Mouse (Mus musculus): Measurements from ENCODE around the gene Rybp. TPM values are rescaled to one million over a fixed set of nuclear protein-coding genes. Genes with fewer than 3 reads are reported as not detected.

Gene Rybp
- polyA plus RNA-seq, 1 experiment = 0.28 TPM

- H3K4me1 ChIP-seq (ENCODE audit: control insufficient read depth) = no peaks in the 10 kb centered on the region
- H3K27me3 ChIP-seq (ENCODE audit: control insufficient read depth) = peaks cover 2% of the 10 kb centered on the region; the same call in 1 of the 2 replicates
- TF ChIP-seq TAL1 (IDR thresholded peaks at IDR 0.05; ENCODE audit: low read length) (no peak), GATA1 (IDR thresholded peaks at IDR 0.05; ENCODE audit: low read length) (no peak)
- H3K9me3 ChIP-seq (ENCODE audit: control insufficient read depth, low read length) = no peaks in the 10 kb centered on the region
- no peaks in the 10 kb centered on the region for H3K36me3 ChIP-seq (ENCODE audit: control insufficient read depth)
- no peak overlapping the region for H3K4me3 ChIP-seq (replicated peaks)
Observed at GRCm38 (mm10) chr6:100297536-100297935, 10.3 kb upstream of the Rybp start.

- peaks cover 23% of the 10 kb centered on the region for H3K27me3 ChIP-seq (ENCODE audit: control insufficient read depth)
- TF ChIP-seq GATA1 (IDR thresholded peaks at IDR 0.05; ENCODE audit: low read length) = no peak
- no peak for TF ChIP-seq TAL1 (IDR thresholded peaks at IDR 0.05; ENCODE audit: low read length)
Observed at GRCm38 (mm10) chr6:100292411-100292810, 5.1 kb upstream of the Rybp start.

GRCm38 (mm10) chr6:100289058-100289457, 1.8 kb upstream of the Rybp start:
- peaks cover 28% of the 10 kb centered on the region for H3K4me1 ChIP-seq (ENCODE audit: control insufficient read depth)
- H3K4me3 ChIP-seq (replicated peaks) = no peak overlapping the region
- peaks cover 23% of the 10 kb centered on the region for H3K27me3 ChIP-seq (ENCODE audit: control insufficient read depth)
- TF ChIP-seq TAL1 (IDR thresholded peaks at IDR 0.05; ENCODE audit: low read length) (no peak), GATA1 (IDR thresholded peaks at IDR 0.05; ENCODE audit: low read length) (no peak)
- no peaks in the 10 kb centered on the region; the same call in 1 of the 2 replicates for H3K36me3 ChIP-seq (ENCODE audit: control insufficient read depth)
- H3K9me3 ChIP-seq (ENCODE audit: control insufficient read depth, low read length) = no peaks in the 10 kb centered on the region

More at GRCm38 (mm10) chr6:100292411-100292810, 5.1 kb upstream of the Rybp start:
- H3K4me1 ChIP-seq (ENCODE audit: control insufficient read depth) = peaks cover 18% of the 10 kb centered on the region
- H3K4me3 ChIP-seq (replicated peaks) = no peak overlapping the region
- no peaks in the 10 kb centered on the region for H3K36me3 ChIP-seq (ENCODE audit: control insufficient read depth)
- H3K9me3 ChIP-seq (ENCODE audit: control insufficient read depth, low read length) = no peaks in the 10 kb centered on the region

DNA sequence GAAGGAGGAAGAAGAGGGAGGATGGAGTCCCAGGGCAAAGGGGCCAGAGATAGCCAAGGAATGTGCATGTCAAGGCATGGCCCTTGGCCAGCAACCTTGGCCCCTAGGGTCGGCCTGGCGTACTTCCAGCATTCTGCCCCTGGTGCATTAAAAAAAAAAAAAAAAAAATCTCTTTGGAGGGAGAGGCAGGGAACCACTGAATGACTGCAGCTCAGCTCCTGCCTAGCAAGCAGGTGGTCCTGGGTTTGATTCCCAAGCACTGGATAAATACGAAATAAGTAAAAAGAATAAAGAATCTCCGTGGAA, 1.4 kb upstream of the Rybp start:
- H3K4me3 ChIP-seq (replicated peaks) = peak overlapping the region; percentile 85

GRCm38 (mm10) chr6:100288016-100288729, 888 bp upstream of the Rybp start:
- Histone ChIP-seq H3K4me1 (ENCODE audit: control insufficient read depth) (peaks cover 30% of the 10 kb centered on the region), H3K36me3 (ENCODE audit: control insufficient read depth) (peaks cover 6% of the 10 kb centered on the region), H3K9me3 (ENCODE audit: control insufficient read depth, low read length) (no peaks in the 10 kb centered on the region), H3K27me3 (ENCODE audit: control insufficient read depth) (peaks cover 23% of the 10 kb centered on the region), H3K4me3 (replicated peaks) (peak overlapping the region; percentile 85)
- TF ChIP-seq TAL1 (IDR thresholded peaks at IDR 0.05; ENCODE audit: low read length) (no peak), GATA1 (IDR thresholded peaks at IDR 0.05; ENCODE audit: low read length) (peak; percentile 73)

More for the DNA sequence above, 1.4 kb upstream of the Rybp start:
- Histone ChIP-seq H3K27me3 (ENCODE audit: control insufficient read depth) (peaks cover 23% of the 10 kb centered on the region), H3K9me3 (ENCODE audit: control insufficient read depth, low read length) (no peaks in the 10 kb centered on the region), H3K36me3 (ENCODE audit: control insufficient read depth) (peaks cover 4% of the 10 kb centered on the region), H3K4me1 (ENCODE audit: control insufficient read depth) (peaks cover 30% of the 10 kb centered on the region)
- TF ChIP-seq GATA1 (IDR thresholded peaks at IDR 0.05; ENCODE audit: low read length) (no peak), TAL1 (IDR thresholded peaks at IDR 0.05; ENCODE audit: low read length) (no peak)

- H3K27me3 ChIP-seq (ENCODE audit: control insufficient read depth) = peaks cover 21% of the 10 kb centered on the region
- peaks cover 6% of the 10 kb centered on the region for H3K36me3 ChIP-seq (ENCODE audit: control insufficient read depth)
- TF ChIP-seq TAL1 (IDR thresholded peaks at IDR 0.05; ENCODE audit: low read length) = no peak
- TF ChIP-seq GATA1 (IDR thresholded peaks at IDR 0.05; ENCODE audit: low read length) = no peak
- peaks cover 30% of the 10 kb centered on the region for H3K4me1 ChIP-seq (ENCODE audit: control insufficient read depth)
- no peaks in the 10 kb centered on the region for H3K9me3 ChIP-seq (ENCODE audit: control insufficient read depth, low read length)
- peak overlapping the region; percentile 85 for H3K4me3 ChIP-seq (replicated peaks)
Observed at GRCm38 (mm10) chr6:100286573-100287333, 532 bp downstream of the Rybp start.

DNA sequence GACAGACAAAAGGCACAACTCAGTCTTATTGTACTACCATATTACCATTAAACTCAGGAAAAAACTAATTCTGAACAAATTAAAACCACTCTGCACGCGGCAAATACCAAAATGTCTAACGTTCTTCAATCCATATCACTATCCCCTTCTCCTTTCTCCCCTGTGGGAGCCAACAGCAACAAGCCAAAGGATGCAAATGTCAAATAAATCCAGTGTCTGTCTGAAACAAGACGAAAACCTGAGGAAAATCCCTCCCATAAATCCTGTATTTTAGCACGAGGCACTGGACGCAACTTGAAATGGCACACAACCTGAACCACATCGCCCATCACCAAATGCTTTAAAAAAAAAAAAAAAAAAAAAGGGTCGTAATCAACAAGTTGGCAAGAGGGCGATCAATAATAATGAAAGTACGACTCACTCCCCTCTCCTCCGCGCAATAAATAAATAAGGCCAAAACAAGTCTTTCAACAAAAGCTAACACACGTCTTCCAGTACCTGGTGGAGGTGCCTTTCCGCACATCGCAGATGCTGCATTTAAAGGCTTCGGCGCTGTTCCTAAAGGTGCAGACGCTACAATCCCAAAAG, 1.2 kb downstream of the Rybp start:
- peaks cover 6% of the 10 kb centered on the region for H3K36me3 ChIP-seq (ENCODE audit: control insufficient read depth)
- H3K9me3 ChIP-seq (ENCODE audit: control insufficient read depth, low read length) = no peaks in the 10 kb centered on the region
- peaks cover 20% of the 10 kb centered on the region for H3K27me3 ChIP-seq (ENCODE audit: control insufficient read depth)
- TF ChIP-seq GATA1 (IDR thresholded peaks at IDR 0.05; ENCODE audit: low read length) (no peak), TAL1 (IDR thresholded peaks at IDR 0.05; ENCODE audit: low read length) (no peak)
- H3K4me1 ChIP-seq (ENCODE audit: control insufficient read depth) = peaks cover 30% of the 10 kb centered on the region
- peak overlapping the region; percentile 85 for H3K4me3 ChIP-seq (replicated peaks)

- H3K9me3 ChIP-seq (ENCODE audit: control insufficient read depth, low read length) = no peaks in the 10 kb centered on the region
Observed at GRCm38 (mm10) chr6:100278841-100279240, 8.4 kb downstream of the Rybp start.

DNA sequence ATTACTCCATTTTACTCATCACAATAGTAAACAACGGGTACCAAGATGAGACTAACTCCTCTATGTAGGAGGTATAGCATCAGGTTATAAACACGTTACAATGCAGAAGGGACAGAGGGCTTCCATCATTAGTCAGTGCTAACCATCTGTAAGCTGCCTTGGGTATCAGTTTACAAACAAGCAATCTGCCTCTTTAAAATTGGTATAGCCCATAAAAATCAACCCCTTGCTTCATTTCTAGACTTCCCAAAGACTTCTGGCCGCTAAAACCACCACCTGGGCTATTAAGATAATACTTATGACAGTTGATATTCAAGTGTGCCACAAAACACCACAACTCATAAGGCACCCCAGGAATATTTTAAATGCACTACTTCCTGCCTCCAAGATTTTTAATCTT, 10.9 kb downstream of the Rybp start:
- Histone ChIP-seq H3K4me1 (ENCODE audit: control insufficient read depth) (peaks cover 24% of the 10 kb centered on the region), H3K36me3 (ENCODE audit: control insufficient read depth) (peaks cover 5% of the 10 kb centered on the region), H3K4me3 (replicated peaks) (no peak overlapping the region), H3K9me3 (ENCODE audit: control insufficient read depth, low read length) (no peaks in the 10 kb centered on the region), H3K27me3 (ENCODE audit: control insufficient read depth) (no peaks in the 10 kb centered on the region)
- no peak for TF ChIP-seq GATA1 (IDR thresholded peaks at IDR 0.05; ENCODE audit: low read length)
- no peak for TF ChIP-seq TAL1 (IDR thresholded peaks at IDR 0.05; ENCODE audit: low read length)

More at GRCm38 (mm10) chr6:100278841-100279240, 8.4 kb downstream of the Rybp start:
- H3K27me3 ChIP-seq (ENCODE audit: control insufficient read depth) = no peaks in the 10 kb centered on the region
- no peak for TF ChIP-seq GATA1 (IDR thresholded peaks at IDR 0.05; ENCODE audit: low read length)
- no peak overlapping the region for H3K4me3 ChIP-seq (replicated peaks)
- H3K36me3 ChIP-seq (ENCODE audit: control insufficient read depth) = peaks cover 10% of the 10 kb centered on the region
- H3K4me1 ChIP-seq (ENCODE audit: control insufficient read depth) = peaks cover 21% of the 10 kb centered on the region
